Mouse (Mus musculus): ENCODE results near the gene Fgfr2. TPM values are rescaled to one million over a fixed set of nuclear protein-coding genes. Genes with fewer than 3 reads are reported as not detected.

The Fgfr2 gene
- total RNA-seq, 2 experiments from 2014 or later, result 47.6 to 49.5 TPM

- peak; percentile 58 to 66 for DNase-seq (ENCODE audit: low spot score in 2 of 2)
- no peak overlapping the region for H3K4me3 ChIP-seq
- no peak for TF ChIP-seq CTCF (conservative IDR thresholded peaks at IDR 0.05)
Observed at GRCm38 (mm10) chr7:132692719-132693118, 430.4 kb downstream of the Fgfr2 start.

GRCm38 (mm10) chr7:132690716-132691472 lies 432.3 kb downstream of the Fgfr2 start:
- Histone ChIP-seq H3K27ac (no peak overlapping the region), H3K4me3 (no peak overlapping the region)
- no peak for TF ChIP-seq CTCF (conservative IDR thresholded peaks at IDR 0.05)
- DNase-seq (ENCODE audit: low spot score in 2 of 2), result no peak

More at GRCm38 (mm10) chr7:132692719-132693118, 430.4 kb downstream of the Fgfr2 start:
- peak overlapping the region; percentile 52 for H3K27ac ChIP-seq

- DNase-seq (ENCODE audit: low spot score in 2 of 2), result no peak
- Histone ChIP-seq H3K27ac (peak overlapping the region; percentile 69), H3K4me3 (no peak overlapping the region)
- no peak for TF ChIP-seq CTCF (conservative IDR thresholded peaks at IDR 0.05)
Observed at GRCm38 (mm10) chr7:132689722-132690121, 433.4 kb downstream of the Fgfr2 start.

GRCm38 (mm10) chr7:132688721-132689120 lies 434.4 kb downstream of the Fgfr2 start:
- no peak for DNase-seq (ENCODE audit: low spot score in 2 of 2)
- TF ChIP-seq CTCF (conservative IDR thresholded peaks at IDR 0.05), result no peak
- H3K4me3 ChIP-seq, result no peak overlapping the region
- peak overlapping the region; percentile 69 for H3K27ac ChIP-seq

- no peak overlapping the region for H3K4me3 ChIP-seq
- H3K27ac ChIP-seq, result peak overlapping the region; percentile 69; the same call in 1 of the 2 replicates
- no peak for DNase-seq (ENCODE audit: low spot score in 2 of 2)
- TF ChIP-seq CTCF (conservative IDR thresholded peaks at IDR 0.05), result no peak
Observed at GRCm38 (mm10) chr7:132687897-132688296, 435.3 kb downstream of the Fgfr2 start.

- DNase-seq (ENCODE audit: low spot score in 2 of 2), result no peak
- no peak for TF ChIP-seq CTCF (conservative IDR thresholded peaks at IDR 0.05)
- no peak overlapping the region for H3K4me3 ChIP-seq
- no peak overlapping the region for H3K27ac ChIP-seq
Observed at GRCm38 (mm10) chr7:132686515-132686914, 436.6 kb downstream of the Fgfr2 start.

- no peak for TF ChIP-seq CTCF (conservative IDR thresholded peaks at IDR 0.05)
- H3K27ac ChIP-seq, result no peak overlapping the region
- H3K4me3 ChIP-seq, result no peak overlapping the region
- no peak for DNase-seq (ENCODE audit: low spot score in 2 of 2)
Observed at GRCm38 (mm10) chr7:132683923-132684322, 439.2 kb downstream of the Fgfr2 start.

- H3K27ac ChIP-seq, result no peak overlapping the region
- no peak for DNase-seq (ENCODE audit: low spot score in 2 of 2)
- no peak overlapping the region for H3K4me3 ChIP-seq
- TF ChIP-seq CTCF (conservative IDR thresholded peaks at IDR 0.05), result no peak
Observed at GRCm38 (mm10) chr7:132682901-132683300, 440.2 kb downstream of the Fgfr2 start.

GRCm38 (mm10) chr7:132682336-132682735 lies 440.8 kb downstream of the Fgfr2 start:
- DNase-seq (ENCODE audit: low spot score in 2 of 2), result no peak
- no peak overlapping the region for H3K4me3 ChIP-seq
- no peak overlapping the region for H3K27ac ChIP-seq
- no peak for TF ChIP-seq CTCF (conservative IDR thresholded peaks at IDR 0.05)

- no peak for DNase-seq (ENCODE audit: low spot score in 2 of 2)
- H3K4me3 ChIP-seq, result no peak overlapping the region
- no peak overlapping the region for H3K27ac ChIP-seq
- no peak for TF ChIP-seq CTCF (conservative IDR thresholded peaks at IDR 0.05)
Observed at GRCm38 (mm10) chr7:132681831-132682230, 441.3 kb downstream of the Fgfr2 start.

GRCm38 (mm10) chr7:132681296-132681695 lies 441.9 kb downstream of the Fgfr2 start:
- TF ChIP-seq CTCF (conservative IDR thresholded peaks at IDR 0.05), result no peak
- Histone ChIP-seq H3K4me3 (no peak overlapping the region), H3K27ac (no peak overlapping the region)
- no peak for DNase-seq (ENCODE audit: low spot score in 2 of 2)

- peak overlapping the region; percentile 32; the same call in 1 of the 2 replicates for H3K27ac ChIP-seq
- TF ChIP-seq CTCF (conservative IDR thresholded peaks at IDR 0.05), result no peak
- DNase-seq (ENCODE audit: low spot score in 2 of 2), result no peak
Observed at GRCm38 (mm10) chr7:132679549-132679948, 443.6 kb downstream of the Fgfr2 start.

GRCm38 (mm10) chr7:132679117-132679516 lies 444.0 kb downstream of the Fgfr2 start:
- no peak for TF ChIP-seq CTCF (conservative IDR thresholded peaks at IDR 0.05)
- Histone ChIP-seq H3K27ac (peak overlapping the region; percentile 85), H3K4me3 (no peak overlapping the region)
- DNase-seq (ENCODE audit: low spot score in 2 of 2), result peak in 1 of 2 experiments; percentile 39

More at GRCm38 (mm10) chr7:132679549-132679948, 443.6 kb downstream of the Fgfr2 start:
- H3K4me3 ChIP-seq, result no peak overlapping the region

- Histone ChIP-seq H3K27ac (no peak overlapping the region), H3K4me3 (no peak overlapping the region)
- no peak for TF ChIP-seq CTCF (conservative IDR thresholded peaks at IDR 0.05)
- no peak for DNase-seq (ENCODE audit: low spot score in 2 of 2)
Observed at GRCm38 (mm10) chr7:132675922-132676321, 447.2 kb downstream of the Fgfr2 start.
